Comparison of ENCODE assay signal across 9 mouse cellular contexts in the genomic region with DNA sequence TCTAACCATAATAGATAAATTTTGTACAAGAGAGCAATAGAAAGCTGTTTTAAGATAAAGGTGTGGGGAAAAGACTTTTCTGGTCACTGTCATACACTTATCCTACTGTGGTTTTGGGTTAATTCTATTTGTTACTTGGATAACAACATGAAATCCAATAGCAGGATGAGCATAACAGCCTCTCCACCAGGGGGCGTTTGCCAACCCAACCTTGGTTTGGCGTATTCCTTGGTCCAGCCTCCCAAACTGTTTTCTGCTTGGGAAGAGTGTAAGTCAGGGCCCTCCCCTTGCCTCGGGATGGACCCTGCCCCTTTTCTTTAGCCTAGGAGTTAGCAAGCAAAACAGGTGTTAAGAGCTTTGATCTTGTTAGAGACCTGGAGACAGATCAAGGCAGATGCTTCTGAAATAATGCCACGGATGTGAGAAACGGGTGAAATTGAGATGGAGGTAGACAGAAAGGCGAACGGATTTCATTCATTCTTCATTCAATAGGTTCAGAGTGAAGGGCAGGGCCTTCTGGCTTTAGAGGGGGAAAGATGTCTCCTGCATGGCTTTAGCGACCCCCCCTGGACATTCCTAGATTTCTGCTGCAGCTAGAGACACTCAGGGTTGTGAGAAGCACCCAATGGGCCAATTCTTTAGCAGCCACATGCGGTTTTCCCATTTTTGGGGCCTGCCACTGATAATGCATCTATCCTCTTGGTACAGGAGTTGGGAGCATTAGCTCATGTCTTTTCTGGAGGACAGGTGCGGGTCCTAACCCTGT.
DNase-seq lines count a peak whose midpoint lies in the region; ATAC-seq and TF ChIP-seq lines count a peak whose summit lies in the region.
"Had no signal": no experiment of that assay in that cellular context is flagged by ENCODE, and none has a peak within 500 bp of the region (broad histone marks: within the 10 kb centered on the region; RNA-seq: fewer than 3 reads in every experiment).

No protein-coding gene starts in this region.

- no peak for TF ChIP-seq POLR2A in kidney, adult 2 months (IDR thresholded peaks at IDR 0.05; ENCODE audit: low read depth, low read length)

- no peaks in the 10 kb centered on the region for H3K9me3 ChIP-seq in kidney, embryonic 15.5 days (replicated peaks)
- H3K9me3 ChIP-seq: heart, embryonic 15.5 days had no signal

- 46% methylated on average over 10 of the region's 10 CpGs for WGBS in kidney, adult 2 months
- 32% methylated on average over 10 of the region's 10 CpGs for WGBS in kidney, embryonic 15.5 days

- peak; percentile 73 for TF ChIP-seq CTCF in kidney, adult 2 months (conservative IDR thresholded peaks at IDR 0.05; ENCODE audit: insufficient read depth, insufficient read length, low read depth, low read length)

- ATAC-seq in kidney, embryonic 15.5 days (replicated peaks; ENCODE audit: low FRiP score), result no peak; the same call in 1 of the 2 replicates

- no peak overlapping the region for H3K9ac ChIP-seq in kidney, embryonic 15.5 days
- H3K9ac ChIP-seq: heart, embryonic 15.5 days had no signal

- peak; percentile 72 for DNase-seq in kidney, adult 2 months
- DNase-seq in ES-CJ7 (ENCODE audit: low read depth, low spot score), result peak; percentile 88
- peak; percentile 85 for DNase-seq in adrenal gland, postnatal 10 days
- peak; percentile 51 for DNase-seq in embryo, embryonic 11.5 days (ENCODE audit: low read depth, low spot score)
- DNase-seq in kidney, postnatal 14 days, result peak; percentile 69
- DNase-seq in ovary, postnatal 14 days (ENCODE audit: low spot score), result peak; percentile 47
- peak; percentile 11 for DNase-seq in yolk sac, embryonic 10.5 days (ENCODE audit: low spot score)

- H3K36me3 ChIP-seq in kidney, adult 2 months (ENCODE audit: control insufficient read depth, insufficient read depth, low read length), result no peaks in the 10 kb centered on the region
- H3K36me3 ChIP-seq in kidney, embryonic 15.5 days, result no peaks in the 10 kb centered on the region
- H3K36me3 ChIP-seq: heart, embryonic 15.5 days had no signal

- H3K4me2 ChIP-seq in kidney, embryonic 15.5 days, result no peak overlapping the region
- H3K4me2 ChIP-seq: heart, embryonic 15.5 days had no signal

- no peaks in the 10 kb centered on the region for H3K27me3 ChIP-seq in kidney, adult 2 months (replicated peaks; ENCODE audit: control insufficient read depth, insufficient read depth, low read length)
- H3K27me3 ChIP-seq in kidney, embryonic 15.5 days, result peaks cover 50% of the 10 kb centered on the region

- H3K4me1 ChIP-seq in kidney, adult 2 months (ENCODE audit: control insufficient read depth, insufficient read depth, low read length), result peaks cover 8% of the 10 kb centered on the region; the same call in 1 of the 2 replicates
- H3K4me1 ChIP-seq in kidney, embryonic 15.5 days, result peaks cover 15% of the 10 kb centered on the region
- H3K4me1 ChIP-seq: heart, embryonic 15.5 days had no signal

- no peak overlapping the region for H3K4me3 ChIP-seq in kidney, adult 2 months (ENCODE audit: insufficient read depth, low read depth, low read length)
- no peak overlapping the region for H3K4me3 ChIP-seq in kidney, embryonic 15.5 days (replicated peaks)
- H3K4me3 ChIP-seq: heart, embryonic 15.5 days had no signal

- no peak overlapping the region for H3K27ac ChIP-seq in kidney, adult 2 months (ENCODE audit: insufficient read depth, low read depth, low read length)
- H3K27ac ChIP-seq in kidney, embryonic 15.5 days, result no peak overlapping the region
- H3K27ac ChIP-seq: heart, embryonic 15.5 days had no signal

Comparison
In these comparisons a context has a peak if more than half of its experiments do, and no peak if none do; other contexts are left out.
1. DNase-seq: peak in every context shown above with its lines; median percentile 88 in ES-CJ7; 85 in adrenal gland, postnatal 10 days; 72 in kidney, adult 2 months; 69 in kidney, postnatal 14 days; 51 in embryo, embryonic 11.5 days; 47 in ovary, postnatal 14 days; 11 in yolk sac, embryonic 10.5 days.